Comparison of ENCODE assay signal across 9 mouse cellular contexts in the genomic region with DNA sequence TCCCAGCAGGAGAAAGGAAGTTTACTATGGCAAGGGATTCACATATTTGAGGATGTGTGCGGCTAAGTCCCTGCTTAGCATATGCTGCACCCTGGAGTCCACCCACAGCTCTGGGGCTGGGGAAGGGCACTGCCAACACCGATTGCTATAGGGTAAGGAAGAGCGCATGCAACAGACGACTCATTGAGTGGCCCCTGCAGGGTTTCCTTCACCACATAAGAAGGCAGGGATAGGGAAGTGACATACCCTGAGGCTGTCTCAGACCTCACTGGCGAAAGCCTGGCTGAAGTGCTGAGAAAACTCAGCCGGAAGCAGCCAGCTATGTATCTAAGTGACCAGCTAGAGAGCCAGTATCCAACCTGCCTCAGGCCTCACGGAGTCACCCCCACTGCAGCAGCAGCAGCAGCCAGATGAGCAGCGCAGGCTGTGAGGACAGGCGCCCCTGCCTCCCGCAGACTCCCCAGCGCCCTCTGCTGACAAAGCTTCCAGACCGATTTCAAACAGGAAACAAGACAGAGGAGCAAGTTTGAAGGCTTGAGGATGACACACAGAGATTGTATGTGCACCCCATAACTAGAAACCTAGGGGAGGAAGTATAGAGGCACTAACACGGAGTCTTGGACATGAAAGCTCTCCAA. TPM values are rescaled to one million over a fixed set of nuclear protein-coding genes. Genes with fewer than 3 reads are reported as not detected.
DNase-seq lines count a peak whose midpoint lies in the region; ATAC-seq and TF ChIP-seq lines count a peak whose summit lies in the region.
"Had no signal": no experiment of that assay in that cellular context is flagged by ENCODE, and none has a peak within 500 bp of the region (broad histone marks: within the 10 kb centered on the region; RNA-seq: fewer than 3 reads in every experiment).

No protein-coding gene starts in this region.

- H3K36me3 ChIP-seq in midbrain, postnatal 0 days (ENCODE audit: insufficient read depth, low read length): no peaks in the 10 kb centered on the region
- H3K36me3 ChIP-seq: hindbrain, embryonic 15.5 days had no signal

- peak; percentile 47 for DNase-seq in gastrocnemius, adult 2 months
- DNase-seq in gastrocnemius, postnatal 25 days: no peak
- peak; percentile 40 for DNase-seq in urinary bladder, postnatal 14 days (ENCODE audit: low spot score)
- no peak for DNase-seq in urinary bladder, adult 2 months (ENCODE audit: low spot score)
- DNase-seq in frontal cortex, postnatal 25 days (ENCODE audit: low spot score in 2 of 2): peak; percentile 31 to 37
- peak; percentile 15 to 52 for DNase-seq in left cerebral cortex, postnatal 25 days (ENCODE audit: low spot score in 2 of 2)
- DNase-seq in midbrain, postnatal 0 days (ENCODE audit: low spot score): peak; percentile 14
- DNase-seq in yolk sac, embryonic 10.5 days (ENCODE audit: low spot score): peak; percentile 11

- H3K27ac ChIP-seq in gastrocnemius, adult 2 months: no peak overlapping the region
- H3K27ac ChIP-seq in midbrain, postnatal 0 days (ENCODE audit: low read depth, low read length): no peak overlapping the region
- H3K27ac ChIP-seq: hindbrain, embryonic 15.5 days had no signal

- H3K9ac ChIP-seq in midbrain, postnatal 0 days (replicated peaks; ENCODE audit: low read length, poor library complexity, severe bottlenecking): no peak overlapping the region
- H3K9ac ChIP-seq: hindbrain, embryonic 15.5 days had no signal

- no peak overlapping the region for H3K4me2 ChIP-seq in midbrain, postnatal 0 days (ENCODE audit: low read depth, low read length, poor library complexity, severe bottlenecking)
- H3K4me2 ChIP-seq: hindbrain, embryonic 15.5 days had no signal

- no peaks in the 10 kb centered on the region for H3K9me3 ChIP-seq in midbrain, postnatal 0 days (ENCODE audit: low read length)
- H3K9me3 ChIP-seq: hindbrain, embryonic 15.5 days had no signal

- H3K4me3 ChIP-seq in gastrocnemius, adult 2 months: no peak overlapping the region
- H3K4me3 ChIP-seq in midbrain, postnatal 0 days (ENCODE audit: low read depth, low read length): no peak overlapping the region
- H3K4me3 ChIP-seq: hindbrain, embryonic 15.5 days had no signal

- WGBS in midbrain, postnatal 0 days: 12% methylated on average over 13 of the region's 13 CpGs

- intact Hi-C loops in gastrocnemius, adult 2 months (cut with DNase I): no loop called here
- intact Hi-C loops in left cerebral cortex, postnatal 25 days (cut with DNase I): loop anchor here (1.0 kb wide), 1 partner anchor 101 kb away; a partner anchor contains a TSS

- peak; percentile 62 for TF ChIP-seq CTCF in gastrocnemius, adult 2 months (IDR thresholded peaks at IDR 0.05)
- peak; percentile 73 for TF ChIP-seq CTCF in midbrain, postnatal 0 days (IDR thresholded peaks at IDR 0.05)

- peaks cover 3% of the 10 kb centered on the region; the same call in 1 of the 2 replicates for H3K27me3 ChIP-seq in midbrain, postnatal 0 days (ENCODE audit: insufficient read depth, low read length)
- H3K27me3 ChIP-seq: hindbrain, embryonic 15.5 days had no signal

- no peak for ATAC-seq in midbrain, postnatal 0 days (ENCODE audit: low FRiP score)

- no peaks in the 10 kb centered on the region for H3K4me1 ChIP-seq in midbrain, postnatal 0 days (ENCODE audit: insufficient read depth, low read length)
- H3K4me1 ChIP-seq: hindbrain, embryonic 15.5 days had no signal

RNA-seq across cellular contexts. Expression of a gene that starts 17.8 kb away (rescaled TPM):
- 10 to 100 TPM; 21.2 to 28.9 TPM for total RNA-seq in gastrocnemius, adult 2 months (2021)
- total RNA-seq in gastrocnemius, postnatal 25 days (2021): 10 to 100 TPM; 21.8 to 24.3 TPM
- polyA plus RNA-seq in urinary bladder, adult 2 months (2012; rRNA removed): 88.9 and 108 TPM in 2 replicates
- 10 to 100 TPM; 51.5 to 55.3 TPM for total RNA-seq in left cerebral cortex, postnatal 25 days (2021)
- total RNA-seq in midbrain, postnatal 0 days (2014; rRNA removed): 31.9 and 34.4 TPM in 2 replicates
- polyA plus RNA-seq in midbrain, postnatal 0 days (2015; fragmentation: Nextera tagmentation; extraction: Ambion mirVana): 51.9 and 60.9 TPM in 2 replicates

RNA-seq across cellular contexts. Expression of a gene that starts 22.4 kb away (rescaled TPM):
- not detected for total RNA-seq in gastrocnemius, adult 2 months (2021)
- total RNA-seq in gastrocnemius, postnatal 25 days (2021): not detected
- 0.01 TPM in 1 of 2 replicates, not detected in the other for polyA plus RNA-seq in urinary bladder, adult 2 months (2012; rRNA removed)
- under 1 TPM in 1 of 2 experiments, not detected in 1; 0.09 TPM for total RNA-seq in left cerebral cortex, postnatal 25 days (2021)
- 0.16 TPM in 1 of 2 replicates, not detected in the other for total RNA-seq in midbrain, postnatal 0 days (2014; rRNA removed)
- 0.05 and 0.06 TPM in 2 replicates for polyA plus RNA-seq in midbrain, postnatal 0 days (2015; fragmentation: Nextera tagmentation; extraction: Ambion mirVana)

RNA-seq across cellular contexts. Expression of a gene that starts 27.6 kb away (rescaled TPM):
- 10 to 100 TPM; 65.3 to 78.6 TPM for total RNA-seq in gastrocnemius, adult 2 months (2021)
- 10 to 100 TPM; 91.6 to 95.8 TPM for total RNA-seq in gastrocnemius, postnatal 25 days (2021)
- 11.7 and 17.6 TPM in 2 replicates for polyA plus RNA-seq in urinary bladder, adult 2 months (2012; rRNA removed)
- 10 to 100 TPM; 44.2 to 47.0 TPM for total RNA-seq in left cerebral cortex, postnatal 25 days (2021)
- total RNA-seq in midbrain, postnatal 0 days (2014; rRNA removed): 28.8 and 33.3 TPM in 2 replicates
- 8.0 TPM in 2 replicates for polyA plus RNA-seq in midbrain, postnatal 0 days (2015; fragmentation: Nextera tagmentation; extraction: Ambion mirVana)

Comparison
In these comparisons a context has a peak if more than half of its experiments do, and no peak if none do; other contexts are left out.
1. DNase-seq: peak in gastrocnemius, adult 2 months (single experiment), urinary bladder, postnatal 14 days (single experiment), frontal cortex, postnatal 25 days (2 of 2), left cerebral cortex, postnatal 25 days (2 of 2), midbrain, postnatal 0 days (single experiment) and yolk sac, embryonic 10.5 days (single experiment); none in gastrocnemius, postnatal 25 days (single experiment) and urinary bladder, adult 2 months (single experiment).